Mouse (Mus musculus) heart, embryonic 15.5 days (tissue): ENCODE results near the gene Gm10488. TPM values are rescaled to one million over a fixed set of nuclear protein-coding genes. Genes with fewer than 3 reads are reported as not detected.
"Not testable (repeated sequence)": the region's sequence is repeated elsewhere in the genome, so short reads cannot be mapped to it uniquely, and the experiment has no call there.

Experiments
- ATAC-seq: fragments of 200-750 bp; cut with Nextera tagmentation; replicated peaks from 2 replicates; pipeline ENCODE4 v1.8.0; 2017; ENCODE audit warnings: low read depth, moderate TSS enrichment; ENCODE audit not compliant: insufficient number of reproducible peaks, insufficient read depth, low FRiP score
- H3K27ac ChIP-seq: fragments of 300-500 bp; sonication (generic); 2 replicates; pipeline ENCODE4 v1.5.1; 2015; ENCODE audit warnings: mild to moderate bottlenecking, inconsistent platforms
- H3K27me3 ChIP-seq: fragments of 300-500 bp; sonication (generic); 2 replicates; pipeline ENCODE4 v1.6.1; 2015; ENCODE audit warnings: inconsistent platforms
- H3K36me3 ChIP-seq: fragments of 300-500 bp; sonication (generic); 2 replicates; pipeline ENCODE4 v1.6.1; 2015; ENCODE audit warnings: mild to moderate bottlenecking, inconsistent platforms
- H3K4me1 ChIP-seq: fragments of 300-500 bp; sonication (generic); replicated peaks from 2 replicates; pipeline ENCODE4 v1.6.1; 2015; ENCODE audit warnings: inconsistent platforms
- H3K4me2 ChIP-seq: fragments of 300-500 bp; sonication (generic); 2 replicates; pipeline ENCODE4 v1.6.1; 2015; ENCODE audit warnings: inconsistent platforms, mild to moderate bottlenecking, moderate library complexity
- H3K4me3 ChIP-seq: fragments of 300-500 bp; sonication (generic); 2 replicates; pipeline ENCODE4 v1.5.1; 2015; ENCODE audit warnings: mild to moderate bottlenecking, inconsistent platforms
- H3K9ac ChIP-seq: fragments of 300-500 bp; sonication (generic); 2 replicates; pipeline ENCODE4 v1.6.1; 2015; ENCODE audit warnings: mild to moderate bottlenecking, inconsistent platforms
- H3K9me3 ChIP-seq: fragments of 300-500 bp; sonication (generic); replicated peaks from 2 replicates; pipeline ENCODE4 v1.6.1; 2016; ENCODE audit warnings: inconsistent platforms
- WGBS: fragments of 180-500 bp; shearing (Covaris S2); methylation state at CpG from one replicate; pipeline ENCODE4 v1.1.7; 2015; ENCODE audit warnings: mixed read lengths; 5-methylcytosine and 5-hydroxymethylcytosine counted together
- microRNA-seq: library from miRNA; unstranded; fragments of <30 nt; microRNA quantifications from one replicate; pipeline ENCODE4, GENCODE M21; 2016
- polyA plus RNA-seq: library from polyadenylated mRNA; unstranded; fragments of >200 nt; fragmentation: Nextera tagmentation; extraction: Ambion mirVana; gene quantifications from 2 replicates; pipeline ENCODE4 v1.2.1, GENCODE M21; 2015

Gene Gm10488
- not detected in 2 replicates for polyA plus RNA-seq

GRCm38 (mm10) chrX:29976014-29976413 is at the start of gene Gm10488:
Gene Gm10488, plus strand, starts transcription at chrX:29976314.
- H3K9me3 ChIP-seq, ATAC-seq, H3K9ac ChIP-seq, H3K27me3 ChIP-seq, H3K4me3 ChIP-seq, H3K27ac ChIP-seq, H3K4me2 ChIP-seq, H3K36me3 ChIP-seq, H3K4me1 ChIP-seq: not testable (repeated sequence)
- WGBS = no CpG with 5 or more reads among the region's 6 CpGs

Small RNA genes lying within 50 kb of the gene (microRNA-seq; reads per million reads assigned to microRNA genes)
- gene Gm44298 = not detected
